Comparison of ENCODE assay signal across 14 mouse cellular contexts in genomic region chr17:48212596-48212995, GRCm38 (mm10).
DNase-seq lines count a peak whose midpoint lies in the region.
"Had no signal": no experiment of that assay in that cellular context is flagged by ENCODE, and none has a peak within 500 bp of the region (broad histone marks: within the 10 kb centered on the region; RNA-seq: fewer than 3 reads in every experiment).

No protein-coding gene starts in this region.

- DNase-seq in spleen, postnatal 4 days (ENCODE audit: low spot score in 2 of 2), result peak; percentile 9 to 53
- no peak for DNase-seq in spleen, postnatal 36 days (ENCODE audit: low spot score in 2 of 2)
- peak; percentile 30 for DNase-seq in testis, postnatal 10 days (ENCODE audit: low spot score)
- DNase-seq in testis, postnatal 14 days (ENCODE audit: low spot score), result no peak
- DNase-seq: adrenal gland, adult 2 months; adrenal gland, adult 8-10 months; adrenal gland, postnatal 10 days; adrenal gland, postnatal 14 days; adrenal gland, postnatal 25 days; adrenal gland, postnatal 36 days; B cell, adult 2 months; cerebellum, adult 11 months; cerebellum, adult 11-12 months; cerebellum, adult 18-20 months had no signal

Comparison
In these comparisons a context has a peak if more than half of its experiments do, and no peak if none do; other contexts are left out.
1. DNase-seq: peak in spleen, postnatal 4 days (2 of 2) and testis, postnatal 10 days (single experiment); none in spleen, postnatal 36 days (0 of 2) and testis, postnatal 14 days (single experiment).